Mouse (Mus musculus): ENCODE results near the gene Tsks. TPM values are rescaled to one million over a fixed set of nuclear protein-coding genes. Genes with fewer than 3 reads are reported as not detected.

Tsks gene
- not detected in 2 replicates for polyA plus RNA-seq (2012)

DNA sequence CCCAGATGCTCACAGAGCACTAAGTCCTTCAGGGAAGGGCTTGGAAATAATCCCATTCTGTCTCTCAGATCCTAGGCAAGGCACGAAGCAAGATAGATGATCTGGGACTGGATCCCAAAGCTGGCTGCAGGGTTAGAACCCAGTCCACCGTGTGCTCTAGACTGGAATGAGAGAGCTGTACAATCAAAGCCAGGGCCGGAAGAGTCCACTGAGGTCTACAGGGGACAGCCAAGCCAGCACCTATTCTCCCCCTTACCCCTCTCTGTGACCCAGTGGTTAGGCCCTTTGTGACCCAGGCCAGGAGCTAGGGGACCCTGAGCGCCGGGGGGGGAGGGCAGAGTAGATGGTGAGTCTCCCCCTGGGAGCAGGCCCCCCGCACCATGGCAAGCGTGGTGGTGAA, at the start of gene Tsks:
Tsks (plus strand) TSS at position 301 of the 400 bp plus-strand sequence.
- Histone ChIP-seq H3K4me3 (replicated peaks) (no peak within 1 kb of the TSS), H3K9me3 (ENCODE audit: control insufficient read depth, low read length) (no peaks in the 10 kb centered on the region), H3K36me3 (ENCODE audit: control insufficient read depth) (no peaks in the 10 kb centered on the region), H3K27me3 (ENCODE audit: control insufficient read depth) (peaks cover 25% of the 10 kb centered on the region), H3K4me1 (ENCODE audit: control insufficient read depth) (no peaks in the 10 kb centered on the region)
- TF ChIP-seq GATA1 (IDR thresholded peaks at IDR 0.05; ENCODE audit: low read length): no peak
- no peak for TF ChIP-seq TAL1 (IDR thresholded peaks at IDR 0.05; ENCODE audit: low read length)

DNA sequence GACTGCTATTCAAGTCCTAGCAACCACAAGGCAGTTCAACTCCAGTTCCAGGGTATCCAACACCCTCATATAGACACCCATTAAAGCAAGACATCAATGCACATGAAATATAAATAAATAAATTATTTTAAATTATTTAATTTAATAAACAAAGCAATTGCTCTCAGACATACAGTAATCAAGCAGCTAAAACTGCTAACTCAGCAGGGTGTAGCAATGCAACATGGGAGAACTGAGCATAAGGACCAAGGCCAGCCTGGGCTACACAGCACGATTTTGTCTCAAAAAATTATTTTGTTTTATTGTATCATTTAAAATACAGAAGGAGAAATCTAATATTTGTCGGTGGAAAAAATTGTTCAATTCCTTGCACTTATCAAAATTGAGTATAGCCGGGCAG, 48.8 kb upstream of the Tsks start:
- TF ChIP-seq GATA1 (IDR thresholded peaks at IDR 0.05; ENCODE audit: low read length) (no peak), TAL1 (IDR thresholded peaks at IDR 0.05; ENCODE audit: low read length) (no peak)
- Histone ChIP-seq H3K4me1 (ENCODE audit: control insufficient read depth) (peaks cover 75% of the 10 kb centered on the region), H3K27me3 (ENCODE audit: control insufficient read depth) (no peaks in the 10 kb centered on the region), H3K4me3 (replicated peaks) (no peak overlapping the region), H3K9me3 (ENCODE audit: control insufficient read depth, low read length) (no peaks in the 10 kb centered on the region), H3K36me3 (ENCODE audit: control insufficient read depth) (peaks cover 32% of the 10 kb centered on the region)

DNA sequence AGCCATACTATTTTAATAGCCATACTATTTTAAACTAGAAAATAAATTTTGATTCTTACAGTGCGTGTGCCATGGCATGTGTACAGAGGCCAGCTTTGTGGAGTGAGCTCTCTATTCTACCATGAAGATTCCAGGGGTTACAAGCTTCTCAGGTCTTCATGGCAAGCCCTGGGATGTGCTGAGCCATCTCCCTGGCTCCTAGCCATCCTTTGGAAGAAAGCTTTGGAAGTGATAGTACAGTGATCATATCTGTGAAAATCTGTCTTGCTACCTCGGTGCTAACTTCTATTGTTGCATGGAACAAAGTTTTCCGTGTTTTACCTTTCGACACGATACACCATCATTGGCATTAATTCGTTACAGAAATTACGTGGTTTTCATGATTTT, 47.8 kb upstream of the Tsks start:
- Histone ChIP-seq H3K4me3 (replicated peaks) (peak overlapping the region; percentile 70), H3K4me1 (ENCODE audit: control insufficient read depth) (peaks cover 83% of the 10 kb centered on the region), H3K27me3 (ENCODE audit: control insufficient read depth) (no peaks in the 10 kb centered on the region), H3K36me3 (ENCODE audit: control insufficient read depth) (peaks cover 36% of the 10 kb centered on the region), H3K9me3 (ENCODE audit: control insufficient read depth, low read length) (no peaks in the 10 kb centered on the region)
- TF ChIP-seq GATA1 (IDR thresholded peaks at IDR 0.05; ENCODE audit: low read length) (no peak), TAL1 (IDR thresholded peaks at IDR 0.05; ENCODE audit: low read length) (no peak)

DNA sequence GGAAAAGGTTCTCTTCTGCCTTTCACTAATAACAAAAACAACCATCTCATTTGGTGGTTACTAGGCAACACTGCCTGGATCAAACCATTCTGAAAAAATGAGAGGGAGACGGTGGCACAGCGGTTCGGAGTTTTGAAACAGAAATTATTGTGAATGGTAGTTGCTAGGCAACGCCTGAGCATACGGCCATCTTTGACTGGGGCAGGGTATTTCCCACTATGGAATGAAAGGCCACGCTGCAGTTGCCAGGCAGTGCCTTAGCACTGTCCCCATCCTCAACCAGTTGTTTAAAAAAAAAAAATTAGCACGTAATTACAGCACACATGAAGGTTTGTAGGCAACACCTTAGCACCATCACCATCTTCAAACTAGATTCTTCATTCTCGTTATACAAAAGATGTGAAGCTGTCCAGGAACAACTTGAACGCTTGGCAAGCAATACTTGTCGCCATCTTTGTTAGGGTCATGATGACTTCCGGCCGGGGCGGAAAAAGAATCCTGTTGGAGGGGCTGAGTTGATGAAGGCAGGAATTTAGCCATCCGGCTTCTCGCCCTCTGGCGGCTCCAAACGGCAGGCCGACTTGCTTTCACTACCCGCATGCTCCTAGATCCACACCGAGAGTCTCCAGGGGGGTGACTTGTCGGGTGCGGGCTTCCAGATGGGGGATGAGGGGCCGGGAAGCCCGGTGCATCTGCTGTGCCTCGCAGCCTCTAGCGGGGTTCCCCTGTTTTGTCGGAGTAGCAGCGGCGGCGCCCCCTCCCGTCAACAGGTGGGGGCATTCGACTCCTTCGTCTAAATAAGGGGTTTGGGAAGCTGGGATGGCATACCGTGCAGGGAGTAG, 47.2 kb upstream of the Tsks start, which contains the start of gene Fuz:
Fuz (plus strand) TSS at position 487 of the 842 bp plus-strand sequence.
- Histone ChIP-seq H3K9me3 (ENCODE audit: control insufficient read depth, low read length) (no peaks in the 10 kb centered on the region), H3K36me3 (ENCODE audit: control insufficient read depth) (peaks cover 36% of the 10 kb centered on the region), H3K4me1 (ENCODE audit: control insufficient read depth) (peaks cover 83% of the 10 kb centered on the region), H3K27me3 (ENCODE audit: control insufficient read depth) (no peaks in the 10 kb centered on the region), H3K4me3 (replicated peaks) (peak within 1 kb of the TSS; percentile 70)
- TF ChIP-seq GATA1 (IDR thresholded peaks at IDR 0.05; ENCODE audit: low read length) (no peak), TAL1 (IDR thresholded peaks at IDR 0.05; ENCODE audit: low read length) (no peak)

DNA sequence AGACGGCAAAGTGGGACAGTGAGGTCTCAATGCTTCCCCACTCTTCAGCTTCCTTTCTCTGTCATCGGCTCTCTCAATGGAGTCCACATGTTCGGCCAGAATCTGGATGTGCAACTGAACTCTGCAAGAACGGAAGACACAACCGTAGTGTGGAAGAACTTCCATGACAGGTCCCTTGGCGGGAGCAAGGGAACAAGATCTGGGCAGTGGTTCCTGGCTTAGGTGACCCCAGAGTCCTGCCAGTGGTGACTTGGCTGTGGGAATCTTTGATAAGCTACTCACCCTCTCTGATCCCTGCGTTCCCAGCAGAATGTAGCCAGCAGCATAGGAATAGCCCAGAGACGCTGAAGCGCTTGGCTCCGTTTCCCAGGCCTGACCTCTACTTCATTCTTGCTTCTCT, 46.5 kb upstream of the Tsks start:
- H3K4me3 ChIP-seq (replicated peaks): peak overlapping the region; percentile 70
- H3K4me1 ChIP-seq (ENCODE audit: control insufficient read depth): peaks cover 83% of the 10 kb centered on the region
- H3K27me3 ChIP-seq (ENCODE audit: control insufficient read depth): no peaks in the 10 kb centered on the region
- TF ChIP-seq GATA1 (IDR thresholded peaks at IDR 0.05; ENCODE audit: low read length) (no peak), TAL1 (IDR thresholded peaks at IDR 0.05; ENCODE audit: low read length) (no peak)
- no peaks in the 10 kb centered on the region for H3K9me3 ChIP-seq (ENCODE audit: control insufficient read depth, low read length)
- H3K36me3 ChIP-seq (ENCODE audit: control insufficient read depth): peaks cover 39% of the 10 kb centered on the region

DNA sequence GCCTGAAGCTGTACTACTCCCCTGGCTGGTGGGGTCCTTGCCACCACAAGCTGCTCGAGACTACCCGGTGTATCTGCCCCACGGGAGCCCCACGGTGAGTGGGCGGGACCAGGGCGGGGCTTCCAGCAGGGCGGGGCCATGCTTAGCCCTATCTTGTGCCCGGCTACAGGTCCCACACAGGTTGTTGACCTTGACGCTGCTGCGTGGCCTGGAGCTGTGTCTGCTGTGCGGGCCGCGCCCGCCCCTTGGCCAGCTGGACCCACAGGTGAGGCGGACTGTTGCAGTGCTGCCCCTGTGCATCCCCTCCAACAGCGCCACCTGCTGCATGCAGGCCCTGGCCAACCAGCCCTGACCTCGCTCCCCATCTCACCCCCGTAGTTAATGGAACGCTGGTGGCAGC, 44.4 kb upstream of the Tsks start:
- Histone ChIP-seq H3K36me3 (ENCODE audit: control insufficient read depth) (peaks cover 60% of the 10 kb centered on the region), H3K4me1 (ENCODE audit: control insufficient read depth) (peaks cover 80% of the 10 kb centered on the region), H3K9me3 (ENCODE audit: control insufficient read depth, low read length) (no peaks in the 10 kb centered on the region), H3K27me3 (ENCODE audit: control insufficient read depth) (no peaks in the 10 kb centered on the region), H3K4me3 (replicated peaks) (peak overlapping the region; percentile 14)
- no peak for TF ChIP-seq TAL1 (IDR thresholded peaks at IDR 0.05; ENCODE audit: low read length)
- no peak for TF ChIP-seq GATA1 (IDR thresholded peaks at IDR 0.05; ENCODE audit: low read length)

DNA sequence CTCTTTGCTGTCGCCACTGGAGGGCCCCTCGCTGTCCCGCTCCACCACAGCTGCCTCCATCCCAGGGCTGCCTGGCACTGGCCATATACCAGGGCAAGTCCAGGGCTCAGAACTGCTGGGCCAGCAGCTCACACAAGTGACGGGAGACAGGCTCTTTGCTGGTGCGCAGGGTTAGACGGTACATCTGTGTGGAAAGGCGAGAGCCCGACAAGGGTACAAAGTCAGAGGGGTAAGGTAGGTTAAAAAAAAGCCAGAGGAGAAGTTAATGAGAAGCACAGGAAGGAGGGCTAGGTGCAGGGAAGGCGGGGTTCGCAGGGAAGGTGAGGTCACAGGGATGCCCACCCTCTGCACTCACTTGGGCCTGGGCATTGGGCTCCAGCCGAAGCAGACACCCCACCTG, 42.4 kb upstream of the Tsks start:
- peaks cover 70% of the 10 kb centered on the region for H3K4me1 ChIP-seq (ENCODE audit: control insufficient read depth)
- H3K27me3 ChIP-seq (ENCODE audit: control insufficient read depth): no peaks in the 10 kb centered on the region
- H3K36me3 ChIP-seq (ENCODE audit: control insufficient read depth): peaks cover 80% of the 10 kb centered on the region
- H3K4me3 ChIP-seq (replicated peaks): no peak overlapping the region
- H3K9me3 ChIP-seq (ENCODE audit: control insufficient read depth, low read length): no peaks in the 10 kb centered on the region
- TF ChIP-seq GATA1 (IDR thresholded peaks at IDR 0.05; ENCODE audit: low read length): no peak
- no peak for TF ChIP-seq TAL1 (IDR thresholded peaks at IDR 0.05; ENCODE audit: low read length)

DNA sequence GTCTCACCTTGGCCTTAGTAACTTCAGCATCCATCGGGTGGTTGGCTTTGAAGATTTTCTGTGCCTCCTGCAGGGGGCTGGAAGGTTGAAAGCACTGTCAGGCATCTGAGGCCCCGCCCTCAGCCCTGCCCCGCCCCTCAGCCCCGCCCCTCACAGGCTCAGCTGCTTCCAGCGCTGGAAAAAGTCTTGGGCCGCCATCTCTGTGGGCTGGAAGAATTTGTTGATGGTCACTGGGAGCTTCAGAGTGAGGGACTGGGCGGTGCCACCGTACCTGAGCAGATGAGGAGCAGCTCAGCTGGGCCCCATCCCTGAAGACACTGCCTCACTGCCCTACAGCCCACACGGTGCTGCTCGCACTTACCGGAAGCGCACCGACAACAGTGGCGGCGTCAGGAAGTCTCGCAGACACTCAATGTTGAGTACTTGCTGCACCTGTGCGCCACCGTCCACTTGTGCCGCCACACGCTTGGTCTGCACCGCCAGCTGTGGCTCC, 41.7 kb upstream of the Tsks start:
- no peak for TF ChIP-seq GATA1 (IDR thresholded peaks at IDR 0.05; ENCODE audit: low read length)
- TF ChIP-seq TAL1 (IDR thresholded peaks at IDR 0.05; ENCODE audit: low read length): no peak
- peak overlapping the region; percentile 35 for H3K4me3 ChIP-seq (replicated peaks)
- no peaks in the 10 kb centered on the region for H3K9me3 ChIP-seq (ENCODE audit: control insufficient read depth, low read length)
- peaks cover 63% of the 10 kb centered on the region for H3K4me1 ChIP-seq (ENCODE audit: control insufficient read depth)
- H3K27me3 ChIP-seq (ENCODE audit: control insufficient read depth): no peaks in the 10 kb centered on the region
- peaks cover 87% of the 10 kb centered on the region for H3K36me3 ChIP-seq (ENCODE audit: control insufficient read depth)

DNA sequence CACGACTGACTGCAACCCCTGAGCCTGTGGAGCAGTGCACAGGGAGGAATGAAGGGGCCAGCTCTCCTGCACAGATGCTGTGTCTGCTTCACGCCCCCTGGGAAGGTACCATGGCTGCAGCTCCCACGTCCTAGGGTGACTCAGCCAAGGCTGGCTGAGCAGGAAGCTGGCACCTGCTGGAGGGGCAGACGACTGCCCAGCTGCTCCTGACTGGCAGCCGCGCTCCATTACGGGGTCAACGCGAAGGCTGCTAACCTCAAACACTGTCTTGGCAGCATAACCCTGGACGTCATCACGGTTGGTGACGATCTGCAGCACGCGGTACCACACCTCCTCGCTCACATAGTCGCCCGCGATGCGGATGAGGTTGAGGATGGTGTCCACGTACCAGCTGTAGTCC, 37.6 kb upstream of the Tsks start:
- TF ChIP-seq GATA1 (IDR thresholded peaks at IDR 0.05; ENCODE audit: low read length) (no peak), TAL1 (IDR thresholded peaks at IDR 0.05; ENCODE audit: low read length) (no peak)
- no peaks in the 10 kb centered on the region for H3K27me3 ChIP-seq (ENCODE audit: control insufficient read depth)
- peaks cover 22% of the 10 kb centered on the region for H3K4me1 ChIP-seq (ENCODE audit: control insufficient read depth)
- no peak overlapping the region for H3K4me3 ChIP-seq (replicated peaks)
- H3K36me3 ChIP-seq (ENCODE audit: control insufficient read depth): peaks cover 100% of the 10 kb centered on the region
- no peaks in the 10 kb centered on the region for H3K9me3 ChIP-seq (ENCODE audit: control insufficient read depth, low read length)
